Mouse (Mus musculus) C2C12 (cell line): Measurements from ENCODE around the gene Cand1.

Source experiments
- CTCF ChIP-seq: IDR thresholded peaks from one replicate; pipeline ENCODE4 v1.5.1; 2011; ENCODE audit not compliant: control insufficient read depth, insufficient read depth, insufficient read length
- MYOD1 ChIP-seq: IDR thresholded peaks from one replicate; pipeline ENCODE4 v1.6.1; 2011; ENCODE audit warnings: low read depth; ENCODE audit not compliant: control insufficient read depth, insufficient read length
- MYOG ChIP-seq: IDR thresholded peaks from one replicate; pipeline ENCODE4 v1.6.1; 2011; ENCODE audit not compliant: control insufficient read depth, insufficient read length; ENCODE audit errors: extremely low read depth
- USF1 ChIP-seq: IDR thresholded peaks from one replicate; pipeline ENCODE4 v1.6.1; 2011; ENCODE audit warnings: low read depth, mild to moderate bottlenecking, control low read depth, moderate library complexity

- TF ChIP-seq CTCF (no peak), MYOG (no peak), USF1 (no peak), MYOD1 (no peak)
Measured at GRCm38 (mm10) chr10:119238985-119239631, 747 bp downstream of the Cand1 start.
